Mouse (Mus musculus): Measurements from ENCODE around the gene Slc7a5. TPM values are rescaled to one million over a fixed set of nuclear protein-coding genes. Genes with fewer than 3 reads are reported as not detected.

Gene Slc7a5
- total RNA-seq, 1 experiment: 173 TPM

DNA sequence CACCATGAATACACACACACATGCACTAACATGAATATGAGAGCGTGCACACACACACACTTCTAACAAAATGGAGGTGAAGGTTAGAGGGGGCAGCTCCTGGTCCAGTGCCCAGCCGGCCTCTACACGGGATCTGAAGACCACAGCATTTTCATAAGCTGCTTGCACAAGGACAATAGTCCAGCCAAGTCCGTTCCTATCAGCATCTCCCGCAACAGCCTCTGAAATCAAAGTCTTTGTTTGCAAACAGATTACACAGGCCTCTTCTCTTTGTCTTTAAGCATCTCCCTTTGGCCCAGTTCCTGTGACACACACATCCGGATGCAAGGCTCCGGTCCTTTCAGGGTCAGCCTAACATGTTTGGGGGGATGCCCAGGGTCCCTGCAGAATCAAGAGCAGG is 38.6 kb downstream of the Slc7a5 start:
- in situ Hi-C loops (cut with MboI; ENCODE audit: low sequenced_read_pairs in 2 of 2, unreplicated experiment in 2 of 2): no loop called here
- no peak for TF ChIP-seq ZNF384 (IDR thresholded peaks at IDR 0.05; ENCODE audit: low read depth, low read length)
- TF ChIP-seq ZC3H11A (IDR thresholded peaks at IDR 0.05; ENCODE audit: borderline replicate concordance, low read depth, low read length): no peak
- no peak for TF ChIP-seq MAFK (IDR thresholded peaks at IDR 0.05; ENCODE audit: insufficient read depth, low read depth, low read length)
- TF ChIP-seq HCFC1 (IDR thresholded peaks at IDR 0.05; ENCODE audit: borderline replicate concordance, insufficient read depth, low read length): no peak
- no peak for TF ChIP-seq CHD2 (IDR thresholded peaks at IDR 0.05; ENCODE audit: low read depth, low read length)
- Histone ChIP-seq H3K9me3 (ENCODE audit: control insufficient read depth, insufficient read depth, low read depth, low read length) (no peaks in the 10 kb centered on the region), H3K4me3 (ENCODE audit: insufficient read depth in 1 of 2, low read depth in 1 of 2, low read length in 2 of 2, poor library complexity in 1 of 2, severe bottlenecking in 1 of 2) (no peak overlapping the region), H3K4me1 (ENCODE audit: control insufficient read depth in 2 of 2, insufficient read depth in 2 of 2, low read length in 2 of 2, poor library complexity in 1 of 2) (peaks cover 0 to 12% of the 10 kb centered on the region in 2 experiments; a peak in 1 of 4 replicates), H3K27ac (ENCODE audit: insufficient read depth, low read depth, low read length, poor library complexity, severe bottlenecking) (no peak overlapping the region), H3K9ac (ENCODE audit: insufficient read depth, low read depth, low read length, poor library complexity, severe bottlenecking) (no peak overlapping the region), H3K36me3 (ENCODE audit: control insufficient read depth, insufficient read depth, low read length, poor library complexity, severe bottlenecking) (no peaks in the 10 kb centered on the region)
- no peak for DNase-seq (ENCODE audit: low read depth, low spot score)

DNA sequence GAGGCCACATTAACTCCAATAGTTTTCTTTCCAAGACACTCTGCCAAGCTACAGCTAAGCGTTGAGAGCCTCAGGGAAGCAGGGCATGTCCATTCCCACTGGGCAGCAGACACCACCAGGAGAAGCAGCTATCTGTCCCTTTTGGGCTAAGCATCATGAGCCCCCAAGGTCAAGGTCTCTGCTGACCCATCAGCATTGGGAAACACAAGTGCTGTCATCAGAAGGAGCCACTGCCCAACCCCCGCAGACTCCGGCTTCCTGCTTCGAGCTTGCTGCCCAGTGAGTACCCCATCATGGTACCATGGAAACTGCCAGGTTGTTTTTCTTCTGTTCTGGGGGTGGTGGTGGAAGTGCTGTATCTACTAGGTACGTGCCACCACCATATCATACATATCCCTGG is 39.3 kb downstream of the Slc7a5 start:
- in situ Hi-C loops (cut with MboI; ENCODE audit: low sequenced_read_pairs in 2 of 2, unreplicated experiment in 2 of 2): no loop called here
- no peaks in the 10 kb centered on the region for H3K36me3 ChIP-seq (ENCODE audit: control insufficient read depth, insufficient read depth, low read length, poor library complexity, severe bottlenecking)
- H3K9me3 ChIP-seq (ENCODE audit: control insufficient read depth, insufficient read depth, low read depth, low read length): no peaks in the 10 kb centered on the region
- H3K4me3 ChIP-seq (ENCODE audit: insufficient read depth in 1 of 2, low read depth in 1 of 2, low read length in 2 of 2, poor library complexity in 1 of 2, severe bottlenecking in 1 of 2): no peak overlapping the region
- H3K4me1 ChIP-seq (ENCODE audit: control insufficient read depth in 2 of 2, insufficient read depth in 2 of 2, low read length in 2 of 2, poor library complexity in 1 of 2): peaks cover 0 to 12% of the 10 kb centered on the region in 2 experiments; a peak in 1 of 4 replicates
- no peak overlapping the region for H3K9ac ChIP-seq (ENCODE audit: insufficient read depth, low read depth, low read length, poor library complexity, severe bottlenecking)
- no peak for DNase-seq (ENCODE audit: low read depth, low spot score)
- TF ChIP-seq ZC3H11A (IDR thresholded peaks at IDR 0.05; ENCODE audit: borderline replicate concordance, low read depth, low read length): no peak
- no peak for TF ChIP-seq MAFK (IDR thresholded peaks at IDR 0.05; ENCODE audit: insufficient read depth, low read depth, low read length)
- TF ChIP-seq HCFC1 (IDR thresholded peaks at IDR 0.05; ENCODE audit: borderline replicate concordance, insufficient read depth, low read length): no peak
- TF ChIP-seq CHD2 (IDR thresholded peaks at IDR 0.05; ENCODE audit: low read depth, low read length): no peak
- TF ChIP-seq ZNF384 (IDR thresholded peaks at IDR 0.05; ENCODE audit: low read depth, low read length): no peak
- H3K27ac ChIP-seq (ENCODE audit: insufficient read depth, low read depth, low read length, poor library complexity, severe bottlenecking): no peak overlapping the region

DNA sequence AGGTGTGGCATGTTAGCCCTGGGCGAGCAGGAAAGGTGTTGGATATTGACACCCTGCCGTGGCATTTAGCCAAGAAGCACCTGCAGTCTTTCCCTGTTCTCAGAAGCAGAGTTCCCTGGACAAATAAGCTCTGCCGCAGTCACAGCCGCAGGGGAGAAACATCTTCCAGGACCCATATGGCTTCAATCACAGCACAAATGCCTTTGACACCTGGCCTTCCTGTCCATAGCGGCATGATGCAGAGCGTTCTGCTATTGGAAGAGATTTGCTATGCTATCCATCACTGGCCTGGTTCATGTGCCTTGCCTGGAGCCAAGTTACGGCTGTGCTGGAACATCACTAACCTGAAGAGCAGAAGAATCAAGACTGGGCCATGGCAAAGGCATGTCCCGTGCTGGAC is 42.1 kb downstream of the Slc7a5 start:
- Histone ChIP-seq H3K4me1 (ENCODE audit: control insufficient read depth in 2 of 2, insufficient read depth in 2 of 2, low read length in 2 of 2, poor library complexity in 1 of 2) (peaks cover 0 to 12% of the 10 kb centered on the region in 2 experiments; a peak in 1 of 4 replicates), H3K27ac (ENCODE audit: insufficient read depth, low read depth, low read length, poor library complexity, severe bottlenecking) (no peak overlapping the region), H3K9ac (ENCODE audit: insufficient read depth, low read depth, low read length, poor library complexity, severe bottlenecking) (no peak overlapping the region), H3K4me3 (ENCODE audit: insufficient read depth in 1 of 2, low read depth in 1 of 2, low read length in 2 of 2, poor library complexity in 1 of 2, severe bottlenecking in 1 of 2) (no peak overlapping the region), H3K9me3 (ENCODE audit: control insufficient read depth, insufficient read depth, low read depth, low read length) (no peaks in the 10 kb centered on the region), H3K36me3 (ENCODE audit: control insufficient read depth, insufficient read depth, low read length, poor library complexity, severe bottlenecking) (no peaks in the 10 kb centered on the region)
- TF ChIP-seq MAFK (IDR thresholded peaks at IDR 0.05; ENCODE audit: insufficient read depth, low read depth, low read length): no peak
- no peak for TF ChIP-seq ZNF384 (IDR thresholded peaks at IDR 0.05; ENCODE audit: low read depth, low read length)
- in situ Hi-C loops (cut with MboI; ENCODE audit: low sequenced_read_pairs in 2 of 2, unreplicated experiment in 2 of 2): no loop called here
- no peak for DNase-seq (ENCODE audit: low read depth, low spot score)

DNA sequence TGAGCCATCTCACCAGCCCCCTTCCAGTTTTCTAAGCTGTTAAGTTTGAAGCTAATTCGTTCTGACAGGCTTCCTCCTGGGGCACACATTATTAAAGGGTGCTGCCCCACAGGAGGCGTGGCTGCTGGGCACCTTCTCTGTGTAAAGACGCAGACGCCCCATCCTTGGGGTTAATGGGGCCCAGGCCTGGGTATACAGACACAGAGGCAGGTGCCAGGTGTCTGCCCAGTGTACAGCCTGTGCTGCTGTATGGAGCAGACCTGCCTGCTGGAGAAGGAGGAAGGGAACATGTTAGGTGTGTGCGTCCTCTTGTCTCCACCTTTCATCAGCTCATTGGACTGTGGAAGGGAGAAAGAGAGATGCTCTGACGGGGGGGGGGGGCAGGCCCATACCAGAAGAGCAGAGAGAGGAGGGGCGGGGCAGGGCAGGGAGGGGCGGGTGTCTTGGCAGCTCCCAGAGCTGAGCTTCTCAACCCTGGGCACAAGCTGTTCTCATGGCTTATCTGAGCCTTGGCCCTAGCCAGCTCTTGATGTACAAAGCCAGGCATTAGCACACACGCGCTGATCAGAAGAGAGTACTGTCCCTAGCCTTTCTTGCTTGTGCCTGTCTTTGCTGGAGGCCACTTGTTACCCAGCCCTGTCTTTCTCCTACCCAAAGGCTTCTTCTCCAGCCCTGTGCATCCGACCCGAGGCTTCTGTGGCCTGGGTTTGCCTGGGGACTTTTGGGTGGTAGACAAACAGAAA is 45.5 kb downstream of the Slc7a5 start:
- peak overlapping the region; percentile 14; the same call in 1 of the 2 replicates for H3K9ac ChIP-seq (ENCODE audit: insufficient read depth, low read depth, low read length, poor library complexity, severe bottlenecking)
- no peak overlapping the region for H3K27ac ChIP-seq (ENCODE audit: insufficient read depth, low read depth, low read length, poor library complexity, severe bottlenecking)
- H3K4me1 ChIP-seq (ENCODE audit: control insufficient read depth in 2 of 2, insufficient read depth in 2 of 2, low read length in 2 of 2, poor library complexity in 1 of 2): peaks cover 0 to 8% of the 10 kb centered on the region in 2 experiments; a peak in 1 of 4 replicates
- H3K4me3 ChIP-seq (ENCODE audit: insufficient read depth in 1 of 2, low read depth in 1 of 2, low read length in 2 of 2, poor library complexity in 1 of 2, severe bottlenecking in 1 of 2): peak overlapping the region in 1 of 2 experiments; percentile 5; a peak in 1 of 4 replicates
- TF ChIP-seq HCFC1 (IDR thresholded peaks at IDR 0.05; ENCODE audit: borderline replicate concordance, insufficient read depth, low read length) (no peak), MAFK (IDR thresholded peaks at IDR 0.05; ENCODE audit: insufficient read depth, low read depth, low read length) (no peak), ZC3H11A (IDR thresholded peaks at IDR 0.05; ENCODE audit: borderline replicate concordance, low read depth, low read length) (no peak)
- DNase-seq (ENCODE audit: low read depth, low spot score): no peak
- no peaks in the 10 kb centered on the region for H3K9me3 ChIP-seq (ENCODE audit: control insufficient read depth, insufficient read depth, low read depth, low read length)
- in situ Hi-C loops (cut with MboI; ENCODE audit: low sequenced_read_pairs in 2 of 2, unreplicated experiment in 2 of 2): no loop called here
- no peaks in the 10 kb centered on the region for H3K36me3 ChIP-seq (ENCODE audit: control insufficient read depth, insufficient read depth, low read length, poor library complexity, severe bottlenecking)

All from ES-E14 (cell line).